8 mouse cellular contexts compared by ENCODE assay signal in the genomic region with DNA sequence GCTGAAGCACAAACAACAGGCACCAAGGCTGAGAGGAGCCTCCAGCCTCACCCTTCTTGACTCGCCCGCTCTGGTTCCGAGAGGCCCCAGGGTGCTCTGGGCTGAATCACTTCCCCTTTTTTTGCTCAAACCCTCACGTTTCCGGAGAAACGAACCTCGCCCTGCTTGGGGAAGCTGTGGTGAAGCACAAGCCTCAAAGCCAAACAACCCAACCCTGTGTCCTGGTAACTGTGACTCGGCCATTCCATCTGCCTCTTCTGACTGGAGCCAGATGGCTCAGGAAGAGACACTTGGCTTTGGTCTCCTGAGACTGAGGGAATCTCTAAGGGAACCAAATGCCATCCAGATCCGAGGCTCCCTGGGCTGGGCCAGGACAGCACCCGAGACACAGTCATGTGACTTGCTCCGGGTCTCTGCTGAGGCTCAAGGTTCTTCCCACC. TPM values are rescaled to one million over a fixed set of nuclear protein-coding genes. Genes with fewer than 3 reads are reported as not detected.
DNase-seq lines count a peak whose midpoint lies in the region; ATAC-seq lines count a peak whose summit lies in the region.

No protein-coding gene starts in this region.

- peak; percentile 52 for DNase-seq in gastrocnemius, adult 18-20 months (ENCODE audit: low spot score)
- no peak for DNase-seq in gastrocnemius, postnatal 10 days
- DNase-seq in CD8-positive naive resting alpha-beta T cell, adult 2 months (ENCODE audit: low read depth in 2 of 2, low spot score in 2 of 2) = peak; percentile 63 to 74
- DNase-seq in cerebellum, adult 9-11 months = peak; percentile 93
- DNase-seq in natural killer cell, adult 2 months (ENCODE audit: low spot score in 2 of 2) = peak; percentile 85 to 92
- no peak for DNase-seq in forebrain, embryonic 10.5 days (ENCODE audit: extremely low spot score, low spot score)
- no peak for DNase-seq in left cerebral cortex, postnatal 36 days (ENCODE audit: low spot score in 2 of 2)

- WGBS in limb, embryonic 15.5 days = 70% methylated on average over 11 of the region's 11 CpGs
- WGBS in forebrain, embryonic 10.5 days = 86% methylated on average over 11 of the region's 11 CpGs

- peaks cover 15% of the 10 kb centered on the region for H3K36me3 ChIP-seq in limb, embryonic 15.5 days
- peaks cover 27% of the 10 kb centered on the region for H3K36me3 ChIP-seq in forebrain, embryonic 10.5 days (replicated peaks)

- H3K4me1 ChIP-seq in limb, embryonic 15.5 days = 0 out of 2 replicates have a peak, but pooled peaks cover 2% of the 10 kb centered on the region
- no peaks in the 10 kb centered on the region for H3K4me1 ChIP-seq in forebrain, embryonic 10.5 days

- peak; percentile 17; the same call in 1 of the 2 replicates for ATAC-seq in limb, embryonic 15.5 days (ENCODE audit: insufficient number of reproducible peaks, low FRiP score, low TSS enrichment, low read depth)

- no peak overlapping the region for H3K9ac ChIP-seq in limb, embryonic 15.5 days

- intact Hi-C loops in left cerebral cortex, postnatal 36 days (cut with DNase I) = no loop called here

- no peak overlapping the region for H3K4me2 ChIP-seq in limb, embryonic 15.5 days

- H3K4me3 ChIP-seq in limb, embryonic 15.5 days = no peak overlapping the region
- no peak overlapping the region for H3K4me3 ChIP-seq in forebrain, embryonic 10.5 days

- H3K9me3 ChIP-seq in limb, embryonic 15.5 days = no peaks in the 10 kb centered on the region
- H3K9me3 ChIP-seq in forebrain, embryonic 10.5 days = 0 out of 2 replicates have a peak, but pooled peaks cover 4% of the 10 kb centered on the region

- H3K27ac ChIP-seq in limb, embryonic 15.5 days = peak overlapping the region; percentile 24; the same call in 1 of the 2 replicates
- H3K27ac ChIP-seq in forebrain, embryonic 10.5 days = no peak overlapping the region

- no peaks in the 10 kb centered on the region for H3K27me3 ChIP-seq in limb, embryonic 15.5 days
- H3K27me3 ChIP-seq in forebrain, embryonic 10.5 days (ENCODE audit: poor library complexity, severe bottlenecking) = no peaks in the 10 kb centered on the region

RNA-seq across cellular contexts. Expression of gene 1700029H14Rik, which starts 32.6 kb away (rescaled TPM):
- total RNA-seq in gastrocnemius, adult 18-20 months (2021) = not detected
- not detected for total RNA-seq in gastrocnemius, postnatal 10 days (2021)
- polyA plus RNA-seq in limb, embryonic 15.5 days (2015; fragmentation: Nextera tagmentation; extraction: Ambion mirVana) = not detected in 2 replicates
- polyA plus RNA-seq in forebrain, embryonic 10.5 days (2016; fragmentation: Nextera tagmentation; extraction: Ambion mirVana) = not detected in 2 replicates
- not detected for total RNA-seq in left cerebral cortex, postnatal 36 days (2021)

Comparison
In these comparisons a context has a peak if more than half of its experiments do, and no peak if none do; other contexts are left out.
1. DNase-seq: peak in gastrocnemius, adult 18-20 months (single experiment), CD8-positive naive resting alpha-beta T cell, adult 2 months (2 of 2), cerebellum, adult 9-11 months (single experiment) and natural killer cell, adult 2 months (2 of 2); none in gastrocnemius, postnatal 10 days (single experiment), forebrain, embryonic 10.5 days (single experiment) and left cerebral cortex, postnatal 36 days (0 of 2).